11 mouse cellular contexts compared by ENCODE assay signal in the genomic region with DNA sequence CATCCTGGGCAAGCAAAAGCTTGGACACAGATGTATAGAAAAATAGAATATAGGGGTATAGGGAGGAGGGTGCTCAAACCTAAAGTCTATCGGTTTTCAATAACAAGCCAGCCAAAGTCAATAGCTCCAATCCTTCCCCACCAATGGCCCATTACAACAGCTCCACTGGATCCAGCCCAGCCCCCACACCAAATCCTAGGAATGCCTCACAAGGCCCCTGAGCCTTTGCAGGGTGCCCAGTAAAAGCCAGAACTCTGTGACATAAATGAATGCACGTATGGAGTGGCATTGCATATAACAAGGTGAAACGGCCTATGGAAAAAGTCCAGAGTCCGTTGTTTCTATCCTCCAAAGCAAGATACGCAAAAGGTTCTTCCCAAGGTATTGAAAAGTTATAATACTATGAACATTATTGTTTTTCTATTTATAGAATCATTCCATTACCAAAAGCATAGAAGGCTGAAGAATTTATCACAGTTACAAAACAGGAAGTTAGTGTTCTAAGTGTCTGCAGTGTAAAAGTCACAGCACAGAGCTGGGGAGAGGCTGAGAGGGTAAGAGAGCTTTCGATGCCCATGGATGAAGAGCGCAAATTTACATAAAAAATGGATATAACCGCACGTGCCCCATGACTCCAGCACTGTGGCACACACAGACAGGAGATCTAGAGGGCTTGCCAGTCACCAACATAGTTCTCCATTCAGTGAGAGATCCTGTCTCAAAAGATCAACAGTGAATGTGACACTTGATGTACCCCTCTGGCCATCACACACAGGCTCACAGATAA. TPM values are rescaled to one million over a fixed set of nuclear protein-coding genes. Genes with fewer than 3 reads are reported as not detected.
"Had no signal": no experiment of that assay in that cellular context is flagged by ENCODE, and none has a peak within 500 bp of the region (broad histone marks: within the 10 kb centered on the region; RNA-seq: fewer than 3 reads in every experiment).

No protein-coding gene starts in this region.

- H3K4me2 ChIP-seq: limb, embryonic 12.5 days; liver, embryonic 13.5 days; neural tube, embryonic 15.5 days had no signal

- H3K27ac ChIP-seq: limb, embryonic 12.5 days; liver, embryonic 13.5 days; midbrain, embryonic 10.5 days; neural tube, embryonic 15.5 days had no signal

- H3K4me1 ChIP-seq: liver, embryonic 13.5 days; midbrain, embryonic 10.5 days had no signal

- H3K4me3 ChIP-seq: limb, embryonic 12.5 days; liver, embryonic 13.5 days; midbrain, embryonic 10.5 days; myocyte; neural tube, embryonic 15.5 days had no signal

- H3K36me3 ChIP-seq: limb, embryonic 12.5 days; liver, embryonic 13.5 days; midbrain, embryonic 10.5 days; neural tube, embryonic 15.5 days had no signal

- H3K27me3 ChIP-seq: liver, embryonic 13.5 days; neural tube, embryonic 15.5 days had no signal

- DNase-seq: kidney, postnatal 14 days; liver; liver, embryonic 13.5 days; liver, postnatal 0 days; midbrain, embryonic 14.5 days; thymus, postnatal 4 days had no signal

- H3K9me3 ChIP-seq: limb, embryonic 12.5 days; liver, embryonic 13.5 days; midbrain, embryonic 10.5 days; neural tube, embryonic 15.5 days had no signal

- ATAC-seq: liver, postnatal 0 days had no signal

- H3K9ac ChIP-seq: limb, embryonic 12.5 days; liver, embryonic 13.5 days; liver, postnatal 0 days; neural tube, embryonic 15.5 days had no signal

RNA-seq across cellular contexts. Expression of a gene that starts 23.2 kb away (rescaled TPM):
- total RNA-seq: megakaryocyte, adult 5-6 weeks had no signal
- polyA plus RNA-seq: liver, embryonic 13.5 days; liver, postnatal 0 days; midbrain, embryonic 14.5 days had no signal
